Mouse (Mus musculus): ENCODE measurements around the gene Atm. TPM values are rescaled to one million over a fixed set of nuclear protein-coding genes. Genes with fewer than 3 reads are reported as not detected.
A peak's percentile ranks its signal among the peaks of the same experiment; 100 is the strongest.

Gene Atm
- polyA plus RNA-seq, 1 experiment from 2014 or later = 11.7 TPM

- H3K9me3 ChIP-seq (ENCODE audit: control insufficient read depth, low read length) = no peaks in the 10 kb centered on the region
- H3K4me3 ChIP-seq (ENCODE audit: low read depth, low read length) = no peak overlapping the region
- H3K9ac ChIP-seq (ENCODE audit: low read depth, low read length) = no peak overlapping the region
- H3K27ac ChIP-seq (ENCODE audit: low read depth, low read length) = no peak overlapping the region
- H3K36me3 ChIP-seq (ENCODE audit: control insufficient read depth, insufficient read depth, low read length) = no peaks in the 10 kb centered on the region
- ATAC-seq (replicated peaks; ENCODE audit: low FRiP score) (no peak), DNase-seq (ENCODE audit: low spot score) (no peak)
- no peaks in the 10 kb centered on the region for H3K27me3 ChIP-seq (replicated peaks; ENCODE audit: control insufficient read depth, insufficient read depth, low read length)
- H3K4me1 ChIP-seq (replicated peaks; ENCODE audit: control insufficient read depth, insufficient read depth, low read length) = peaks cover 12% of the 10 kb centered on the region
- WGBS = 65% methylated on average over 3 of the region's 3 CpGs
- no peak overlapping the region for H3K4me2 ChIP-seq
Observed at GRCm38 (mm10) chr9:53427638-53428037, 108.9 kb downstream of the Atm start.

- no peaks in the 10 kb centered on the region for H3K27me3 ChIP-seq (replicated peaks; ENCODE audit: control insufficient read depth, insufficient read depth, low read length)
- DNase-seq (ENCODE audit: low spot score) (no peak), ATAC-seq (replicated peaks; ENCODE audit: low FRiP score) (peak; percentile 46; the same call in 1 of the 2 replicates)
- no peak overlapping the region for H3K4me2 ChIP-seq
- H3K9me3 ChIP-seq (ENCODE audit: control insufficient read depth, low read length) = no peaks in the 10 kb centered on the region
- peaks cover 14% of the 10 kb centered on the region for H3K4me1 ChIP-seq (replicated peaks; ENCODE audit: control insufficient read depth, insufficient read depth, low read length)
- H3K27ac ChIP-seq (ENCODE audit: low read depth, low read length) = no peak overlapping the region
- H3K36me3 ChIP-seq (ENCODE audit: control insufficient read depth, insufficient read depth, low read length) = no peaks in the 10 kb centered on the region
- 71% methylated on average over 3 of the region's 3 CpGs for WGBS
- H3K9ac ChIP-seq (ENCODE audit: low read depth, low read length) = no peak overlapping the region
- H3K4me3 ChIP-seq (ENCODE audit: low read depth, low read length) = no peak overlapping the region
Observed at GRCm38 (mm10) chr9:53426726-53427125, 109.8 kb downstream of the Atm start.

DNA sequence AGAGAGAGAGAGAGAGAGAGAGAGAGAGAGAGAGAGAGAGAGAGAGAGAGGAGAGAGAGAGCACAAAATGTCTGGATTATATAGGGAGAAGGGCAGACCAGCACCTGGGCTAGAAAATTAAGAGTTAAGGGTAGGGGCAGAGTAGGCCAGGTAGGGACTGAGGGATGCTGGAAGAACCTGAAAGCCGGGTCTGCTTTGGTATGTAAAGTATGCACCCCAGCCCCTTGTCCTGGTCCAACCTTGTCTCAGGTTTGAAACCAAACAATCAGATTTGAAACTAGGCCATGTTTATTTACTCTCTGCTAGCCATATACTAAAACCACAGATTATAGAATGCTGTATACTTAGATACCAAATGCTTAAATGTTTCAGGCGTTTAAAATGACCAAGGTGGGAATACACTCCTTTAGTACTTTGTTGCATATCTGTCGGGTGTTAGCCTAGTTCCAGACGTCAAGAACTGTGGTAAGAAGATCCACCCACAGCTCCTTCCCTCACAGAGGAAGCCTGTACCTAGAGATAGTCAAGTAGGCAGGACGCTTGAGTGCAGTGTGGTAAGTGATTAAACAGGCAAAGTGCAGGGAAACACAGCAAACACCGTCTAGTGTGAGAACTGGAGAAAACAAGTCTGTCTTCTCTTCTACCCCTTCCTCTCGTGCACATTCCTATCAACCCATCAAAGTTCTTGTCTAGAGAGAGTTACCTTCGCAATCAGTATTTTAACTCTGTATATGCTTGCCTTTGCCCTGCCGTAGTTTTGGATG lies 114.2 kb downstream of the Atm start:
- Histone ChIP-seq H3K4me2 (peak overlapping the region; percentile 50), H3K27ac (ENCODE audit: low read depth, low read length) (peak overlapping the region; percentile 84), H3K36me3 (ENCODE audit: control insufficient read depth, insufficient read depth, low read length) (no peaks in the 10 kb centered on the region), H3K4me1 (replicated peaks; ENCODE audit: control insufficient read depth, insufficient read depth, low read length) (peaks cover 14% of the 10 kb centered on the region), H3K4me3 (ENCODE audit: low read depth, low read length) (0 out of 2 replicates have a peak overlapping the region, but pooled peaks have one; percentile 8), H3K9ac (ENCODE audit: low read depth, low read length) (peak overlapping the region; percentile 16; the same call in 1 of the 2 replicates), H3K27me3 (replicated peaks; ENCODE audit: control insufficient read depth, insufficient read depth, low read length) (no peaks in the 10 kb centered on the region), H3K9me3 (ENCODE audit: control insufficient read depth, low read length) (no peaks in the 10 kb centered on the region)
- DNase-seq (ENCODE audit: low spot score) = no peak
- 23% methylated on average over 9 of the region's 9 CpGs for WGBS
- peak; percentile 99 for ATAC-seq (replicated peaks; ENCODE audit: low FRiP score)

GRCm38 (mm10) chr9:53409427-53409826 lies 127.1 kb downstream of the Atm start:
- no peaks in the 10 kb centered on the region for H3K27me3 ChIP-seq (replicated peaks; ENCODE audit: control insufficient read depth, insufficient read depth, low read length)
- H3K27ac ChIP-seq (ENCODE audit: low read depth, low read length) = peak overlapping the region; percentile 20
- peak overlapping the region; percentile 33; the same call in 1 of the 2 replicates for H3K4me2 ChIP-seq
- H3K36me3 ChIP-seq (ENCODE audit: control insufficient read depth, insufficient read depth, low read length) = no peaks in the 10 kb centered on the region
- ATAC-seq (replicated peaks; ENCODE audit: low FRiP score) = peak; percentile 94
- H3K4me1 ChIP-seq (replicated peaks; ENCODE audit: control insufficient read depth, insufficient read depth, low read length) = peaks cover 14% of the 10 kb centered on the region
- WGBS = 64% methylated on average over 3 of the region's 3 CpGs
- H3K4me3 ChIP-seq (ENCODE audit: low read depth, low read length) = no peak overlapping the region
- no peak for DNase-seq (ENCODE audit: low spot score)
- H3K9me3 ChIP-seq (ENCODE audit: control insufficient read depth, low read length) = no peaks in the 10 kb centered on the region
- no peak overlapping the region for H3K9ac ChIP-seq (ENCODE audit: low read depth, low read length)

DNA sequence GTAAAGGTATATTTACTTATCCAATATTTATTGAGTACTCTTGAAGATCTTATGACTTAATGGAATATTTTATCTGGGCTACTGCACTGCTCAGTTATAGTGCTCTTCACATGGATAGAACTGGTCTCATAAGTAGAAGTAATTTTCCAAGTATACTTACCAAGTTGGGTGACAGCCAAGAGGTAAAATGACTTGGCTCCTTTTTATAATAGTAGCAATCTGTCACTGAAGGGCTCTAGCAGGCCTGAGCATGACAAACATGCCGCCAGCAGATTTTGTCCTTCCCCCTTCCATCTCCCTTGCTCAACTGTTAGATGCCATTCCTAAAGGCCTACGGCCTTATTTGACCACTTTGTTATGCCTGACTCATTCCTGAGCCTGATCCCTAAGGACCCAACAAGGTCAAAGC lies 127.6 kb downstream of the Atm start:
- no peaks in the 10 kb centered on the region for H3K36me3 ChIP-seq (ENCODE audit: control insufficient read depth, insufficient read depth, low read length)
- 85% methylated on average over 2 of the region's 2 CpGs for WGBS
- H3K4me1 ChIP-seq (replicated peaks; ENCODE audit: control insufficient read depth, insufficient read depth, low read length) = peaks cover 14% of the 10 kb centered on the region
- no peak overlapping the region for H3K9ac ChIP-seq (ENCODE audit: low read depth, low read length)
- peak overlapping the region; percentile 20 for H3K27ac ChIP-seq (ENCODE audit: low read depth, low read length)
- DNase-seq (ENCODE audit: low spot score) (no peak), ATAC-seq (replicated peaks; ENCODE audit: low FRiP score) (0 out of 2 replicates have a peak, but pooled peaks have one; percentile 2)
- H3K4me3 ChIP-seq (ENCODE audit: low read depth, low read length) = no peak overlapping the region
- H3K9me3 ChIP-seq (ENCODE audit: control insufficient read depth, low read length) = no peaks in the 10 kb centered on the region
- no peaks in the 10 kb centered on the region for H3K27me3 ChIP-seq (replicated peaks; ENCODE audit: control insufficient read depth, insufficient read depth, low read length)
- no peak overlapping the region for H3K4me2 ChIP-seq

GRCm38 (mm10) chr9:53408548-53408947 lies 128.0 kb downstream of the Atm start:
- 78% methylated on average over 4 of the region's 4 CpGs for WGBS
- Histone ChIP-seq H3K27ac (ENCODE audit: low read depth, low read length) (peak overlapping the region; percentile 20; the same call in 1 of the 2 replicates), H3K4me3 (ENCODE audit: low read depth, low read length) (no peak overlapping the region), H3K36me3 (ENCODE audit: control insufficient read depth, insufficient read depth, low read length) (no peaks in the 10 kb centered on the region), H3K9ac (ENCODE audit: low read depth, low read length) (no peak overlapping the region), H3K4me2 (no peak overlapping the region), H3K27me3 (replicated peaks; ENCODE audit: control insufficient read depth, insufficient read depth, low read length) (no peaks in the 10 kb centered on the region), H3K4me1 (replicated peaks; ENCODE audit: control insufficient read depth, insufficient read depth, low read length) (peaks cover 14% of the 10 kb centered on the region), H3K9me3 (ENCODE audit: control insufficient read depth, low read length) (no peaks in the 10 kb centered on the region)
- DNase-seq (ENCODE audit: low spot score) = no peak
- no peak for ATAC-seq (replicated peaks; ENCODE audit: low FRiP score)

DNA sequence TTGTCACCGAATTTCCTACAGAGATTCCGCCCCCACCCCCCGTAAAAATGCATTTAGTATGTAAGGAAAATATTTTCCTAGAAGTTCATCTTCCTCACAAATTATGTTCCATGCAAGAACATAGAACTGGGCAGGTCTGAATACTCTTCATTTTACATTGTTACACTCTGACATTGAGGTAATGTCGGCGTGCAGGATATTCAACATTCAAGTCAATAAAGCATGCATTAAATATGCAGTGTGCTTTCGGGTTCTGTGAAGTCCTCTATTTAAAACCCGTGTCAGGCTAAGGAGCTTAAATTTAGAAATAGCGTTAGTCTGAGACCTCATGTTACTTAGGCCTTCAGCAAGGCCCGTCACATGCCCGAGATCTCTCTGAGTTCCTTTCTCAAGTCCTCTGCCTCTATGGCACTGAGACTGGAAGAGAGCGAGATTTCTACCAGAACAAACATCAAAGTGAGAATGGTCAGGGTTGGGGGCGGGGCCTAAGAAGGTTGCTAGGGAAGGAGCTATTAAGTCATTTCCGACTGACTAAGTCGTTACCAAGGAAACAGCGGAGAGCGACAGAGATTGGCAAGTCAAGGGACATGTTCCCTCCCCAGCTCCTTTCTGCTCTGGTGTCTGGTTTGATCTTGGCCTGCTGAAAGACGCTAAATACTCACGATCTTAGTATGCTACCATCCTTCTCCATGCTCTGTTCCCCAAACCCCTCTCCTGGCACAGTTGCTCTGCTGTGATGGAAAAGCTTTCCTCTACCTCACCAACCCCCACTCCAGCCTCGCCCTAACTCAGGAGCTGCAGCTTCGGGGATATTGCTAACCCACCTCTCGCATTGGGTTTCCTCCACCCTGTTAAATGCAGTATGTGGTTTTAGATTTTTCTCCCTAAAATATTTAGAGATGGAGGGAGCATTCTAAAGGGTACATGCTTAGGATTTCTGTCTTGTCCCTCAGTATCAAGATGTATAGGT lies 131.5 kb downstream of the Atm start:
- no peaks in the 10 kb centered on the region for H3K9me3 ChIP-seq (ENCODE audit: control insufficient read depth, low read length)
- H3K27me3 ChIP-seq (replicated peaks; ENCODE audit: control insufficient read depth, insufficient read depth, low read length) = no peaks in the 10 kb centered on the region
- H3K36me3 ChIP-seq (ENCODE audit: control insufficient read depth, insufficient read depth, low read length) = no peaks in the 10 kb centered on the region
- H3K4me3 ChIP-seq (ENCODE audit: low read depth, low read length) = peak overlapping the region; percentile 15
- H3K9ac ChIP-seq (ENCODE audit: low read depth, low read length) = 0 out of 2 replicates have a peak overlapping the region, but pooled peaks have one; percentile 21
- no peak; the same call in 1 of the 2 replicates for ATAC-seq (replicated peaks; ENCODE audit: low FRiP score)
- 32% methylated on average over 21 of the region's 21 CpGs for WGBS
- peak overlapping the region; percentile 58 for H3K4me2 ChIP-seq
- no peak overlapping the region for H3K27ac ChIP-seq (ENCODE audit: low read depth, low read length)
- peaks cover 9% of the 10 kb centered on the region for H3K4me1 ChIP-seq (replicated peaks; ENCODE audit: control insufficient read depth, insufficient read depth, low read length)
- peak; percentile 64 for DNase-seq (ENCODE audit: low spot score)

DNA sequence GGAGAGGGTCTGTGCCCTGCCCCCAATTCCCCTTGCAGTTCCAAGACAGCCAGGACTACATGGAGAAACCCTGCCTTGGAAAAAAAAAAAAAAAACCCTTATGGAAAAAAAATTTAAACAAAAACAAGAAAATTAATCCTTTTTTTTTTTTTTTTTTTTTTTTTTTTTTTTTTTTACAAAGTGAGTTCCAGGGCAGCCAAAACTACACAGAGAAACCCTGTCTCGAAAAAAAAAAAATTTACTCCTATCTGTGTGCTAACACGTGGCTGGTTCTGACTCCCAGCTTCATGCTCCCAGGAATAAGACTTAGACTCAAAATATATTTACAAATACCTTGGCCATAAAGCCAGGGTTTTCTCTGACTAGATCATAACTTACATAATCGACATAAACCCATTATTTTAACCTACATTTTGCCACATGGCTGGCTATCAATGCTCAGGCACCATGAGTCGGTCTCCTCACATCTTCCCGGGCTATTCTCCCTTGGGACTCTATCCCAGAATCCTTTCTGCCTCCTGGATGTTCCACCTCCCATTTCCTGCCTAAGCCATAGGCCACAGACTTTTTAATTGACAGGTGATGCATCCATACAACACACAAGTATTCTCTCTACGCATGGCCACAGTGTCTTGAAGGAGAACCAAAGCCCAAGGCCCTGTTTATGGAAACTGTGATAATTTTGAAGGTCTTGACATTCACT lies 132.3 kb downstream of the Atm start:
- 78% methylated on average over 6 of the region's 6 CpGs for WGBS
- no peaks in the 10 kb centered on the region for H3K36me3 ChIP-seq (ENCODE audit: control insufficient read depth, insufficient read depth, low read length)
- 0 out of 2 replicates have a peak, but pooled peaks cover 5% of the 10 kb centered on the region for H3K4me1 ChIP-seq (replicated peaks; ENCODE audit: control insufficient read depth, insufficient read depth, low read length)
- H3K9ac ChIP-seq (ENCODE audit: low read depth, low read length) = no peak overlapping the region
- H3K27ac ChIP-seq (ENCODE audit: low read depth, low read length) = no peak overlapping the region
- no peaks in the 10 kb centered on the region for H3K27me3 ChIP-seq (replicated peaks; ENCODE audit: control insufficient read depth, insufficient read depth, low read length)
- ATAC-seq (replicated peaks; ENCODE audit: low FRiP score) = no peak
- H3K4me2 ChIP-seq = no peak overlapping the region; the same call in 1 of the 2 replicates
- no peaks in the 10 kb centered on the region for H3K9me3 ChIP-seq (ENCODE audit: control insufficient read depth, low read length)
- DNase-seq (ENCODE audit: low spot score) = no peak
- H3K4me3 ChIP-seq (ENCODE audit: low read depth, low read length) = no peak overlapping the region
